Mouse (Mus musculus): ENCODE measurements at regions not wholly inside any gene's neighbourhood (a gene's known extent, or its start where the extent isn't known, plus 50 kb on each side); places are given as distances from the start of the nearest gene placed in this dataset.

DNA sequence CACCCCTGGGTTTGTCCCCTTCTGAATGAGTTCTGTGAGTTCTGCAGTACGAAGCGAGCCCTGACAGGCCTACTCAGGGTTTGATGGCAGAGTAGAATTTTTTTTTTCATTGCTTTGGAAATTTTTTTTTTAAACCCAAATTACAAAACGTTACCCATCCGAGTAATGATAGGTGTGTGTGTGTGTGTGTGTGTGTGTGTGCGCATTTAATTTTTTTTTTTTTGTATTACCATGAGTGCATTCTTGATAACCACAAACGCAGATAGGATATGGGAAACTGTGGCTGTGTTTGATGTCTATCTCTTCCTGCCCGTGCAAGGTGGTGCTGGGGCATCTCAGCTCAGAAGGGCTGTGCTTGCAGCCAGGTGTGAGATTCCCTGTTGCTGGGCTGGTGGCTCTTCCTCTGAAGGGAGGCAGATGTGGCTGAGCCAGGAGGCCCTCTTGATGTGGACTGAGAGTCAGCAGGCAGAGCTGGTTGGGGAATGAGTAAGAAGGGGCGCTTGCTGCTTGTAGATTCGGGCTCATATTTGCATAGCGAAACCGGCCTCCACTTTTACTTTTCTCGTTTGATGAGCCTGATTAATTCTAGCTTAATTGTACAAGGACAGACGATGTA is 160.7 kb upstream of the Ubr2 start (continued):
- TF ChIP-seq ZC3H11A (IDR thresholded peaks at IDR 0.05; ENCODE audit: low read depth, low read length): no peak
- no peak for TF ChIP-seq TBP (conservative IDR thresholded peaks at IDR 0.05; ENCODE audit: low read depth, low read length)
- no peak for TF ChIP-seq UBTF (IDR thresholded peaks at IDR 0.05; ENCODE audit: low read depth, low read length)
- no peak for TF ChIP-seq MAX (IDR thresholded peaks at IDR 0.05; ENCODE audit: low read length)
- TF ChIP-seq POLR2AphosphoS2 (IDR thresholded peaks at IDR 0.05; ENCODE audit: low read depth, low read length): no peak
- no peak for TF ChIP-seq USF2 (conservative IDR thresholded peaks at IDR 0.05; ENCODE audit: low read depth, low read length)
- no peak for TF ChIP-seq USF1 (IDR thresholded peaks at IDR 0.05; ENCODE audit: low read depth, low read length)
- peak; percentile 57 for TF ChIP-seq SIN3A (IDR thresholded peaks at IDR 0.05; ENCODE audit: low read length)
- peak; percentile 57; the same call in 1 of the 2 replicates for TF ChIP-seq MAZ (IDR thresholded peaks at IDR 0.05; ENCODE audit: low read depth, low read length)
- peak; percentile 94 for TF ChIP-seq TCF12 (IDR thresholded peaks at IDR 0.05; ENCODE audit: low read depth, low read length)
- no peak for TF ChIP-seq KAT2A (IDR thresholded peaks at IDR 0.05; ENCODE audit: insufficient replicate concordance, low read length)
- no peak for TF ChIP-seq POLR2A (IDR thresholded peaks at IDR 0.05; ENCODE audit: low read depth, low read length)
- TF ChIP-seq JUN (IDR thresholded peaks at IDR 0.05; ENCODE audit: insufficient read depth, low read depth, low read length): peak; percentile 75; the same call in 1 of the 2 replicates
- TF ChIP-seq RCOR1 (conservative IDR thresholded peaks at IDR 0.05; ENCODE audit: low read depth, low read length): peak; percentile 96
- TF ChIP-seq ELF1 (IDR thresholded peaks at IDR 0.05; ENCODE audit: low read depth, low read length): no peak
- no peak for TF ChIP-seq GABPA (IDR thresholded peaks at IDR 0.05; ENCODE audit: insufficient replicate concordance, low read depth, low read length)
- no peak for TF ChIP-seq E2F4 (IDR thresholded peaks at IDR 0.05; ENCODE audit: insufficient replicate concordance, low read depth, low read length)
- peak; percentile 79 for TF ChIP-seq ETS1 (conservative IDR thresholded peaks at IDR 0.05; ENCODE audit: low read depth, low read length)
- TF ChIP-seq RAD21 (IDR thresholded peaks at IDR 0.05; ENCODE audit: low read depth, low read length): peak; percentile 27

DNA sequence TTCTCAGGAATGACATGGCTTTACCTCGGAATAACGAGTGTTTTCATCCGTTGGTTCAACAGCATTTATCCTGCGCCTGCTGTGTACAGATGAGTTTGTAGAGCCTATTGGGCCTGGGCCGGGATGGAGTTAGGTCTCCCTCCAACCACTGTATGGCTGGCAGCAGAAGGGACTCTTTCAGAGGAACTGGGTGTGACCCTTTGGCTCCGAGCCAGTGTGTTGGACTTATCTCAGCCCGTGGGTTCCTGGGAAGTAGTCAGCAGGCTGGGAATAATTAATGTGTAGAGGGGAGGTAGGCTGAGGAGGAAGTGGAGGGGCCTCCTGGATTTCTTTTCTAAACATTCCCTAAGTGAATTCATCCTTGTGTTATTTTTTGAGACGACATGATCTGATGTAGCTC is 157.7 kb upstream of the Ubr2 start:
- dilution Hi-C loops (cut with MboI; ENCODE audit: extremely low pct_ligation_motif_present, extremely low pct_unique_long_range_greater_than_20kb, low sequenced_read_pairs) (no loop called here), in situ Hi-C loops (cut with MboI; ENCODE audit: low pct_ligation_motif_present, low pct_unique_long_range_greater_than_20kb, low sequenced_read_pairs) (no loop called here)
- Histone ChIP-seq H3K27ac (ENCODE audit: insufficient read depth, low read depth) (no peak overlapping the region), H3K9ac (ENCODE audit: insufficient read depth, low read depth) (no peak overlapping the region), H3K4me1 (ENCODE audit: control insufficient read depth in 1 of 2, insufficient read depth in 2 of 2) (peaks cover 2 to 37% of the 10 kb centered on the region in 2 experiments), H3K9me3 (replicated peaks; ENCODE audit: low read length) (no peaks in the 10 kb centered on the region), H3K36me3 (replicated peaks in 1 of 2; ENCODE audit: control insufficient read depth in 1 of 2, insufficient read depth in 1 of 2, low read length in 1 of 2) (peaks cover 0 to 11% of the 10 kb centered on the region in 2 experiments), H3K27me3 (replicated peaks) (no peaks in the 10 kb centered on the region), H3K4me3 (replicated peaks in 1 of 3; ENCODE audit: low read depth in 2 of 3, low read length in 2 of 3, poor library complexity in 1 of 3) (no peak overlapping the region), H3K79me2 (replicated peaks; ENCODE audit: control insufficient read depth, extremely low read depth, insufficient read depth, poor library complexity, severe bottlenecking) (no peaks in the 10 kb centered on the region), H3K4me2 (ENCODE audit: insufficient read depth, low read depth, poor library complexity, severe bottlenecking) (no peak overlapping the region)
- DNase-seq (ENCODE audit: extremely low read depth): no peak
- TF ChIP-seq TCF12 (IDR thresholded peaks at IDR 0.05; ENCODE audit: low read depth, low read length): no peak
- no peak for TF ChIP-seq TBP (conservative IDR thresholded peaks at IDR 0.05; ENCODE audit: low read depth, low read length)
- TF ChIP-seq JUN (IDR thresholded peaks at IDR 0.05; ENCODE audit: insufficient read depth, low read depth, low read length): no peak
- TF ChIP-seq ETS1 (conservative IDR thresholded peaks at IDR 0.05; ENCODE audit: low read depth, low read length): no peak
- no peak for TF ChIP-seq MAZ (IDR thresholded peaks at IDR 0.05; ENCODE audit: low read depth, low read length)
- TF ChIP-seq CTCF (conservative IDR thresholded peaks at IDR 0.05 in 1 of 2, IDR thresholded peaks at IDR 0.05 in 1 of 2; ENCODE audit: low read depth in 2 of 2, low read length in 2 of 2): no peak
- no peak for TF ChIP-seq E2F4 (IDR thresholded peaks at IDR 0.05; ENCODE audit: insufficient replicate concordance, low read depth, low read length)

Measured in CH12.LX (cell line).